10 mouse cellular contexts compared by ENCODE assay signal in the genomic region with DNA sequence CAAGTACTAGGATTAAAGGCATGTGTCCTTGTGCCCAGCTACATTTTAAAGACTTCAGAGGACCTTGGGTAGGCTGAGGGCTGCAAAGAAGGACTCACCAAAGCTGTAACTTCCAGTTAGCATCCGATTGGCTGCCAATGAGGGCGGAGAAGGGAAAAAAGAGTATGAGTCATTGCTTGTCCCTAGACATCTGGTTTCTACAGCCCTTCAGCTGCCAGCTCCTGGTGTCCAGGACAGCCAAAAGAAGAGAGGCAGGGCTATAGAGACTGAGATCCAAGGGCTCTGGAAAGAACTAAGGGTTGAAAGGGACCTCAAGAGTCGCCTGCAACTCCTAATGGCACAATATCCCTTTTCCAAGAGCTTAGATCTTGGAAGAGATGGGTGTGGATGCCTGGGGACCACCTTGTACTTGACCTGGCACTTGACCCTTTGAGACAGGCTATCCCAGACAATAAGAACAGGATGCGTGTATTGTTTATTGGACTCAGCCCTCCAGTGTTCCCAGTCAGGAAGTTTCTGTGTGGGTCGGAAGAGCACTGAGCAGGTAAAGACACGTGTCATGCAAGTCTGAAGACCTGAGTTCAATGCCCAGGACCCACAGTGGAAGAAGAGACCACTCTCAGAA. TPM values are rescaled to one million over a fixed set of nuclear protein-coding genes. Genes with fewer than 3 reads are reported as not detected.
A peak's percentile ranks its signal among the peaks of the same experiment; 100 is the strongest.
DNase-seq lines count a peak whose midpoint lies in the region; TF ChIP-seq lines count a peak whose summit lies in the region.
"Had no signal": no experiment of that assay in that cellular context is flagged by ENCODE, and none has a peak within 500 bp of the region (broad histone marks: within the 10 kb centered on the region; RNA-seq: fewer than 3 reads in every experiment).

No protein-coding gene starts in this region.

- H3K27me3 ChIP-seq in testis, adult 2 months (ENCODE audit: control insufficient read depth, insufficient read depth, low read length) = no peaks in the 10 kb centered on the region
- no peaks in the 10 kb centered on the region for H3K27me3 ChIP-seq in small intestine, adult 2 months (ENCODE audit: control insufficient read depth, insufficient read depth, low read length)
- H3K27me3 ChIP-seq: embryonic facial prominence, embryonic 12.5 days; limb, embryonic 13.5 days; midbrain, embryonic 12.5 days had no signal

- H3K4me3 ChIP-seq in testis, adult 2 months (ENCODE audit: control insufficient read depth, low read depth, low read length) = no peak overlapping the region
- H3K4me3 ChIP-seq in small intestine, adult 2 months (ENCODE audit: low read depth, low read length) = no peak overlapping the region
- H3K4me3 ChIP-seq: embryonic facial prominence, embryonic 12.5 days; limb, embryonic 13.5 days; midbrain, embryonic 12.5 days had no signal

- no peak for TF ChIP-seq POLR2A in testis, adult 2 months (IDR thresholded peaks at IDR 0.05; ENCODE audit: control insufficient read depth, low read depth, low read length)
- no peak for TF ChIP-seq POLR2A in small intestine, adult 2 months (IDR thresholded peaks at IDR 0.05; ENCODE audit: low read depth, low read length)

- H3K27ac ChIP-seq in testis, adult 2 months (ENCODE audit: control insufficient read depth, insufficient read depth, low read depth, low read length) = peak overlapping the region; percentile 29; the same call in 1 of the 2 replicates
- 0 out of 2 replicates have a peak overlapping the region, but pooled peaks have one; percentile 8 for H3K27ac ChIP-seq in small intestine, adult 2 months (ENCODE audit: insufficient read depth, low read depth, low read length)
- H3K27ac ChIP-seq: embryonic facial prominence, embryonic 12.5 days; limb, embryonic 13.5 days; midbrain, embryonic 12.5 days had no signal

- no peak for TF ChIP-seq CTCF in testis, adult 2 months (IDR thresholded peaks at IDR 0.05; ENCODE audit: control insufficient read depth, insufficient read depth, insufficient replicate concordance, low read depth, low read length)
- no peak for TF ChIP-seq CTCF in small intestine, adult 2 months (IDR thresholded peaks at IDR 0.05; ENCODE audit: extremely low read depth, insufficient read length, insufficient replicate concordance, low read depth, low read length)

- 78% methylated on average over 6 of the region's 6 CpGs for WGBS in small intestine, adult 2 months

- DNase-seq in testis, postnatal 14 days (ENCODE audit: low spot score) = no peak
- peak; percentile 74 for DNase-seq in adrenal gland, postnatal 10 days
- DNase-seq in heart, adult 9 months (ENCODE audit: low spot score in 2 of 2) = peak; percentile 90 to 93
- DNase-seq in kidney, adult 8-10 months = no peak
- DNase-seq in kidney, postnatal 4 days = no peak

- no peaks in the 10 kb centered on the region for H3K36me3 ChIP-seq in testis, adult 2 months (ENCODE audit: control insufficient read depth, insufficient read depth, low read length)
- H3K36me3 ChIP-seq in small intestine, adult 2 months (ENCODE audit: control insufficient read depth, insufficient read depth, low read length) = peaks cover 19% of the 10 kb centered on the region

- H3K4me1 ChIP-seq in testis, adult 2 months (ENCODE audit: control insufficient read depth, insufficient read depth, low read length) = peaks cover 7% of the 10 kb centered on the region; the same call in 1 of the 2 replicates
- no peaks in the 10 kb centered on the region for H3K4me1 ChIP-seq in small intestine, adult 2 months (ENCODE audit: control insufficient read depth, insufficient read depth, insufficient read length, low read length)
- H3K4me1 ChIP-seq: embryonic facial prominence, embryonic 12.5 days; midbrain, embryonic 12.5 days had no signal

RNA-seq across cellular contexts. Expression of a gene that starts 14.7 kb away (rescaled TPM):
- polyA plus RNA-seq in testis, adult 2 months (2012; rRNA removed) = 0.22 and 0.24 TPM in 2 replicates
- 1 to 10 TPM; 2.1 to 4.0 TPM for total RNA-seq in adrenal gland, postnatal 10 days (2021)
- 0.35 and 0.43 TPM in 2 replicates for polyA plus RNA-seq in small intestine, adult 2 months (2012; rRNA removed)

RNA-seq across cellular contexts. Expression of a gene that starts 19.0 kb away (rescaled TPM):
- polyA plus RNA-seq in testis, adult 2 months (2012; rRNA removed) = 37.9 and 42.4 TPM in 2 replicates
- total RNA-seq in adrenal gland, postnatal 10 days (2021) = 1 to 10 TPM; 4.2 to 9.7 TPM
- polyA plus RNA-seq in small intestine, adult 2 months (2012; rRNA removed) = 86.6 and 155 TPM in 2 replicates

RNA-seq across cellular contexts. Expression of a gene that starts 24.4 kb away (rescaled TPM):
- polyA plus RNA-seq in testis, adult 2 months (2012; rRNA removed) = 12.0 and 12.5 TPM in 2 replicates
- 10 to 100 TPM; 21.0 to 21.9 TPM for total RNA-seq in adrenal gland, postnatal 10 days (2021)
- 6.1 and 11.6 TPM in 2 replicates for polyA plus RNA-seq in small intestine, adult 2 months (2012; rRNA removed)

RNA-seq across cellular contexts. Expression of a gene that starts 31.2 kb away (rescaled TPM):
- 15.0 and 15.6 TPM in 2 replicates for polyA plus RNA-seq in testis, adult 2 months (2012; rRNA removed)
- 10 to 100 TPM in 1 of 2 experiments, 1 to 10 TPM in 1; 5.7 to 10.6 TPM for total RNA-seq in adrenal gland, postnatal 10 days (2021)
- polyA plus RNA-seq in small intestine, adult 2 months (2012; rRNA removed) = 19.1 and 29.0 TPM in 2 replicates

RNA-seq across cellular contexts. Expression of a gene that starts 31.3 kb away (rescaled TPM):
- polyA plus RNA-seq in testis, adult 2 months (2012; rRNA removed) = 131 and 139 TPM in 2 replicates
- 10 to 100 TPM; 25.0 to 29.9 TPM for total RNA-seq in adrenal gland, postnatal 10 days (2021)
- 38.4 and 54.1 TPM in 2 replicates for polyA plus RNA-seq in small intestine, adult 2 months (2012; rRNA removed)

Comparison
In these comparisons a context has a peak if more than half of its experiments do, and no peak if none do; other contexts are left out.
1. DNase-seq: peak in adrenal gland, postnatal 10 days (single experiment) and heart, adult 9 months (2 of 2); none in testis, postnatal 14 days (single experiment), kidney, adult 8-10 months (0 of 2) and kidney, postnatal 4 days (0 of 2).